Mouse (Mus musculus) layer of hippocampus, adult 9-11 months (tissue): ENCODE results near the gene Rwdd4a.

Experiments
- DNase-seq: peaks from one replicate; pipeline ENCODE4 v3.0.0; 2022

The Rwdd4a gene

GRCm38 (mm10) chr8:47590400-47590799 is 56.9 kb downstream of the Rwdd4a start:
- no peak for DNase-seq

GRCm38 (mm10) chr8:47600664-47601063 is 67.2 kb downstream of the Rwdd4a start:
- DNase-seq, result no peak
